In genomic region chr3:8750858-8751257, GRCm38 (mm10) we compare ENCODE assay signal across 19 mouse cellular contexts.
A peak's percentile ranks its signal among the peaks of the same experiment; 100 is the strongest.
DNase-seq lines count a peak whose midpoint lies in the region; ATAC-seq and TF ChIP-seq lines count a peak whose summit lies in the region.
"Had no signal": no experiment of that assay in that cellular context is flagged by ENCODE, and none has a peak within 500 bp of the region (broad histone marks: within the 10 kb centered on the region; RNA-seq: fewer than 3 reads in every experiment).

No protein-coding gene starts in this region.

- DNase-seq in testis, postnatal 14 days (ENCODE audit: low spot score) = no peak
- DNase-seq in midbrain, embryonic 11.5 days (ENCODE audit: low spot score, missing footprints) = no peak
- no peak for DNase-seq in frontal cortex, postnatal 10 days (ENCODE audit: low spot score in 2 of 2)
- DNase-seq: adrenal gland, postnatal 14 days; cerebellum, adult 11-12 months; cerebellum, adult 9-10 months; cerebellum, postnatal 25 days; gastrocnemius, postnatal 36 days had no signal

- 0 out of 2 replicates have a peak overlapping the region, but pooled peaks have one; percentile 1 for H3K4me2 ChIP-seq in heart, embryonic 12.5 days
- no peak overlapping the region for H3K4me2 ChIP-seq in heart, embryonic 11.5 days
- no peak overlapping the region for H3K4me2 ChIP-seq in midbrain, embryonic 11.5 days
- H3K4me2 ChIP-seq: forebrain, embryonic 12.5 days; heart, embryonic 15.5 days; hindbrain, embryonic 14.5 days; intestine, embryonic 15.5 days had no signal

- no peak for ATAC-seq in heart, embryonic 12.5 days (ENCODE audit: insufficient number of reproducible peaks, low FRiP score)
- no peak for ATAC-seq in heart, embryonic 11.5 days (replicated peaks; ENCODE audit: insufficient number of reproducible peaks, low FRiP score, low TSS enrichment)
- peak; percentile 59 for ATAC-seq in common myeloid progenitor, adult 5-6 weeks (replicated peaks; ENCODE audit: low read depth, poor library complexity, severe bottlenecking)
- no peak for ATAC-seq in midbrain, embryonic 11.5 days (ENCODE audit: low FRiP score)
- ATAC-seq: activated CD4-positive, CD25-positive, alpha-beta regulatory T cell, adult 4 months; forebrain, embryonic 16.5 days; intestine, embryonic 15.5 days had no signal

- no peak for TF ChIP-seq CTCF in testis, adult 2 months (IDR thresholded peaks at IDR 0.05; ENCODE audit: control insufficient read depth, insufficient read depth, insufficient replicate concordance, low read depth, low read length)

- WGBS in heart, embryonic 12.5 days = 39% methylated on average over 4 of the region's 4 CpGs
- WGBS in heart, embryonic 11.5 days (ENCODE audit: insufficient replicate concordance) = 51% methylated on average over 4 of the region's 4 CpGs
- WGBS in midbrain, embryonic 11.5 days = 79% methylated on average over 4 of the region's 4 CpGs

- no peaks in the 10 kb centered on the region for H3K36me3 ChIP-seq in heart, embryonic 12.5 days
- no peaks in the 10 kb centered on the region for H3K36me3 ChIP-seq in heart, embryonic 11.5 days (ENCODE audit: control insufficient read depth, insufficient read depth, low read length)
- no peaks in the 10 kb centered on the region for H3K36me3 ChIP-seq in testis, adult 2 months (ENCODE audit: control insufficient read depth, insufficient read depth, low read length)
- H3K36me3 ChIP-seq in midbrain, embryonic 11.5 days (ENCODE audit: control insufficient read depth, insufficient read depth, low read length) = no peaks in the 10 kb centered on the region
- H3K36me3 ChIP-seq: forebrain, embryonic 12.5 days; heart, embryonic 15.5 days; hindbrain, embryonic 10.5 days; intestine, embryonic 15.5 days had no signal

- TF ChIP-seq POLR2A in testis, adult 2 months (IDR thresholded peaks at IDR 0.05; ENCODE audit: control insufficient read depth, low read depth, low read length) = no peak

- no peak overlapping the region for H3K9ac ChIP-seq in heart, embryonic 12.5 days
- H3K9ac ChIP-seq in heart, embryonic 11.5 days (ENCODE audit: low read depth, low read length) = no peak overlapping the region
- no peak overlapping the region for H3K9ac ChIP-seq in midbrain, embryonic 11.5 days (ENCODE audit: low read length)
- H3K9ac ChIP-seq: forebrain, embryonic 12.5 days; heart, embryonic 15.5 days; hindbrain, embryonic 14.5 days; intestine, embryonic 15.5 days had no signal

- H3K27ac ChIP-seq in heart, embryonic 12.5 days (ENCODE audit: poor library complexity, severe bottlenecking) = no peak overlapping the region
- no peak overlapping the region for H3K27ac ChIP-seq in heart, embryonic 11.5 days (ENCODE audit: low read depth, low read length)
- H3K27ac ChIP-seq in testis, adult 2 months (ENCODE audit: control insufficient read depth, insufficient read depth, low read depth, low read length) = no peak overlapping the region
- no peak overlapping the region for H3K27ac ChIP-seq in midbrain, embryonic 11.5 days (ENCODE audit: low read depth, low read length)
- H3K27ac ChIP-seq: forebrain, embryonic 12.5 days; heart, embryonic 15.5 days; hindbrain, embryonic 10.5 days; hindbrain, embryonic 14.5 days; intestine, embryonic 15.5 days had no signal

- peaks cover 14% of the 10 kb centered on the region for H3K4me1 ChIP-seq in heart, embryonic 12.5 days (replicated peaks)
- no peaks in the 10 kb centered on the region; the same call in 1 of the 2 replicates for H3K4me1 ChIP-seq in heart, embryonic 11.5 days (ENCODE audit: control insufficient read depth, insufficient read depth, low read length)
- peaks cover 4% of the 10 kb centered on the region for H3K4me1 ChIP-seq in testis, adult 2 months (ENCODE audit: control insufficient read depth, insufficient read depth, low read length)
- peaks cover 3% of the 10 kb centered on the region; the same call in 1 of the 2 replicates for H3K4me1 ChIP-seq in midbrain, embryonic 11.5 days (ENCODE audit: control insufficient read depth, insufficient read depth, low read length)
- H3K4me1 ChIP-seq: intestine, embryonic 15.5 days had no signal

- H3K9me3 ChIP-seq in heart, embryonic 12.5 days (replicated peaks) = 0 out of 2 replicates have a peak, but pooled peaks cover 5% of the 10 kb centered on the region
- no peaks in the 10 kb centered on the region for H3K9me3 ChIP-seq in heart, embryonic 11.5 days (replicated peaks; ENCODE audit: control insufficient read depth, low read length)
- H3K9me3 ChIP-seq in midbrain, embryonic 11.5 days (ENCODE audit: control insufficient read depth, low read length) = no peaks in the 10 kb centered on the region
- H3K9me3 ChIP-seq: forebrain, embryonic 12.5 days; heart, embryonic 15.5 days; hindbrain, embryonic 10.5 days; intestine, embryonic 15.5 days had no signal

- H3K4me3 ChIP-seq in heart, embryonic 12.5 days = no peak overlapping the region
- H3K4me3 ChIP-seq in heart, embryonic 11.5 days (ENCODE audit: low read depth, low read length) = no peak overlapping the region
- peak overlapping the region; percentile 25; the same call in 1 of the 2 replicates for H3K4me3 ChIP-seq in testis, adult 2 months (ENCODE audit: control insufficient read depth, low read depth, low read length)
- H3K4me3 ChIP-seq in midbrain, embryonic 11.5 days (ENCODE audit: low read depth, low read length) = no peak overlapping the region
- H3K4me3 ChIP-seq: forebrain, embryonic 12.5 days; heart, embryonic 15.5 days; hindbrain, embryonic 10.5 days; intestine, embryonic 15.5 days had no signal

- H3K27me3 ChIP-seq in heart, embryonic 12.5 days (replicated peaks) = 0 out of 2 replicates have a peak, but pooled peaks cover 5% of the 10 kb centered on the region
- H3K27me3 ChIP-seq in heart, embryonic 11.5 days (ENCODE audit: control insufficient read depth, insufficient read depth, low read length) = no peaks in the 10 kb centered on the region
- H3K27me3 ChIP-seq in testis, adult 2 months (ENCODE audit: control insufficient read depth, insufficient read depth, low read length) = no peaks in the 10 kb centered on the region
- H3K27me3 ChIP-seq in midbrain, embryonic 11.5 days (ENCODE audit: control insufficient read depth, insufficient read depth, low read length) = no peaks in the 10 kb centered on the region
- H3K27me3 ChIP-seq: heart, embryonic 15.5 days; intestine, embryonic 15.5 days had no signal
